Mouse (Mus musculus): Measurements from ENCODE around the gene Skap2. TPM values are rescaled to one million over a fixed set of nuclear protein-coding genes. Genes with fewer than 3 reads are reported as not detected.
A peak's percentile ranks its signal among the peaks of the same experiment; 100 is the strongest.

The Skap2 gene
- polyA plus RNA-seq, 1 experiment = 8.9 TPM

GRCm38 (mm10) chr6:52005963-52006648 is 6.2 kb downstream of the Skap2 start:
- WGBS = 24% methylated on average over 19 of the region's 19 CpGs
- H3K36me3 ChIP-seq (ENCODE audit: control insufficient read depth, insufficient read depth, low read length) = no peaks in the 10 kb centered on the region

GRCm38 (mm10) chr6:52005616-52005962 is 6.8 kb downstream of the Skap2 start:
- Histone ChIP-seq H3K36me3 (ENCODE audit: control insufficient read depth, insufficient read depth, low read length) (no peaks in the 10 kb centered on the region), H3K27ac (ENCODE audit: control insufficient read depth, insufficient read depth, low read length) (no peak overlapping the region), H3K27me3 (ENCODE audit: control insufficient read depth, insufficient read depth, low read length) (peaks cover 10% of the 10 kb centered on the region), H3K4me1 (replicated peaks; ENCODE audit: control insufficient read depth, insufficient read depth, low read length) (no peaks in the 10 kb centered on the region), H3K4me3 (ENCODE audit: control insufficient read depth, insufficient read depth, low read length) (no peak overlapping the region)
- WGBS = 33% methylated on average over 8 of the region's 8 CpGs
- TF ChIP-seq CTCF (IDR thresholded peaks at IDR 0.05; ENCODE audit: borderline replicate concordance, control insufficient read depth, extremely low read depth, insufficient read depth, low read length, poor library complexity) = no peak
- TF ChIP-seq POLR2A (IDR thresholded peaks at IDR 0.05; ENCODE audit: control insufficient read depth, extremely low read depth, insufficient read depth, low read length, poor library complexity) = no peak
- no peak for DNase-seq

More at GRCm38 (mm10) chr6:52005963-52006648, 6.2 kb downstream of the Skap2 start:
- Histone ChIP-seq H3K4me3 (ENCODE audit: control insufficient read depth, insufficient read depth, low read length) (no peak overlapping the region), H3K27ac (ENCODE audit: control insufficient read depth, insufficient read depth, low read length) (no peak overlapping the region), H3K4me1 (replicated peaks; ENCODE audit: control insufficient read depth, insufficient read depth, low read length) (no peaks in the 10 kb centered on the region), H3K27me3 (ENCODE audit: control insufficient read depth, insufficient read depth, low read length) (peaks cover 10% of the 10 kb centered on the region)
- DNase-seq = no peak
- no peak for TF ChIP-seq POLR2A (IDR thresholded peaks at IDR 0.05; ENCODE audit: control insufficient read depth, extremely low read depth, insufficient read depth, low read length, poor library complexity)
- TF ChIP-seq CTCF (IDR thresholded peaks at IDR 0.05; ENCODE audit: borderline replicate concordance, control insufficient read depth, extremely low read depth, insufficient read depth, low read length, poor library complexity) = no peak

GRCm38 (mm10) chr6:52004995-52005394 is 7.4 kb downstream of the Skap2 start:
- Histone ChIP-seq H3K4me3 (ENCODE audit: control insufficient read depth, insufficient read depth, low read length) (no peak overlapping the region), H3K27me3 (ENCODE audit: control insufficient read depth, insufficient read depth, low read length) (peaks cover 10% of the 10 kb centered on the region), H3K27ac (ENCODE audit: control insufficient read depth, insufficient read depth, low read length) (no peak overlapping the region), H3K4me1 (replicated peaks; ENCODE audit: control insufficient read depth, insufficient read depth, low read length) (no peaks in the 10 kb centered on the region), H3K36me3 (ENCODE audit: control insufficient read depth, insufficient read depth, low read length) (no peaks in the 10 kb centered on the region)
- no peak for DNase-seq
- 41% methylated on average over 3 of the region's 3 CpGs for WGBS
- TF ChIP-seq POLR2A (IDR thresholded peaks at IDR 0.05; ENCODE audit: control insufficient read depth, extremely low read depth, insufficient read depth, low read length, poor library complexity) = no peak
- TF ChIP-seq CTCF (IDR thresholded peaks at IDR 0.05; ENCODE audit: borderline replicate concordance, control insufficient read depth, extremely low read depth, insufficient read depth, low read length, poor library complexity) = no peak

GRCm38 (mm10) chr6:52002676-52003075 is 9.7 kb downstream of the Skap2 start:
- TF ChIP-seq CTCF (IDR thresholded peaks at IDR 0.05; ENCODE audit: borderline replicate concordance, control insufficient read depth, extremely low read depth, insufficient read depth, low read length, poor library complexity) (no peak), POLR2A (IDR thresholded peaks at IDR 0.05; ENCODE audit: control insufficient read depth, extremely low read depth, insufficient read depth, low read length, poor library complexity) (no peak)
- no peak overlapping the region for H3K4me3 ChIP-seq (ENCODE audit: control insufficient read depth, insufficient read depth, low read length)
- H3K27me3 ChIP-seq (ENCODE audit: control insufficient read depth, insufficient read depth, low read length) = peaks cover 10% of the 10 kb centered on the region
- DNase-seq = peak; percentile 10
- WGBS = 78% methylated on average over 8 of the region's 8 CpGs
- H3K27ac ChIP-seq (ENCODE audit: control insufficient read depth, insufficient read depth, low read length) = no peak overlapping the region
- no peaks in the 10 kb centered on the region for H3K36me3 ChIP-seq (ENCODE audit: control insufficient read depth, insufficient read depth, low read length)
- no peaks in the 10 kb centered on the region for H3K4me1 ChIP-seq (replicated peaks; ENCODE audit: control insufficient read depth, insufficient read depth, low read length)

- DNase-seq = no peak
- Histone ChIP-seq H3K4me1 (replicated peaks; ENCODE audit: control insufficient read depth, insufficient read depth, low read length) (no peaks in the 10 kb centered on the region), H3K36me3 (ENCODE audit: control insufficient read depth, insufficient read depth, low read length) (no peaks in the 10 kb centered on the region), H3K27me3 (ENCODE audit: control insufficient read depth, insufficient read depth, low read length) (no peaks in the 10 kb centered on the region), H3K4me3 (ENCODE audit: control insufficient read depth, insufficient read depth, low read length) (no peak overlapping the region), H3K27ac (ENCODE audit: control insufficient read depth, insufficient read depth, low read length) (no peak overlapping the region)
- TF ChIP-seq POLR2A (IDR thresholded peaks at IDR 0.05; ENCODE audit: control insufficient read depth, extremely low read depth, insufficient read depth, low read length, poor library complexity) (no peak), CTCF (IDR thresholded peaks at IDR 0.05; ENCODE audit: borderline replicate concordance, control insufficient read depth, extremely low read depth, insufficient read depth, low read length, poor library complexity) (no peak)
- WGBS = 95% methylated on average over 4 of the region's 4 CpGs
Measured at GRCm38 (mm10) chr6:51999157-51999478, 13.2 kb downstream of the Skap2 start.

- TF ChIP-seq CTCF (IDR thresholded peaks at IDR 0.05; ENCODE audit: borderline replicate concordance, control insufficient read depth, extremely low read depth, insufficient read depth, low read length, poor library complexity) (no peak), POLR2A (IDR thresholded peaks at IDR 0.05; ENCODE audit: control insufficient read depth, extremely low read depth, insufficient read depth, low read length, poor library complexity) (no peak)
- 77% methylated on average over 7 of the region's 7 CpGs for WGBS
- no peak for DNase-seq
Measured at GRCm38 (mm10) chr6:51998409-51999156, 13.8 kb downstream of the Skap2 start.

More at GRCm38 (mm10) chr6:51998409-51999156, 13.8 kb downstream of the Skap2 start:
- no peaks in the 10 kb centered on the region for H3K27me3 ChIP-seq (ENCODE audit: control insufficient read depth, insufficient read depth, low read length)
- H3K27ac ChIP-seq (ENCODE audit: control insufficient read depth, insufficient read depth, low read length) = no peak overlapping the region
- H3K4me1 ChIP-seq (replicated peaks; ENCODE audit: control insufficient read depth, insufficient read depth, low read length) = no peaks in the 10 kb centered on the region
- H3K4me3 ChIP-seq (ENCODE audit: control insufficient read depth, insufficient read depth, low read length) = no peak overlapping the region
- no peaks in the 10 kb centered on the region for H3K36me3 ChIP-seq (ENCODE audit: control insufficient read depth, insufficient read depth, low read length)

All from thymus, adult 2 months (tissue).